Mouse (Mus musculus) mesoderm, embryonic 11.5 days (tissue): ENCODE data around the gene Bnip3.

Experiments
- DNase-seq: peaks from one replicate; pipeline ENCODE4 v3.0.0-alpha.2; 2012; ENCODE audit warnings: low read depth, low spot score

The Bnip3 gene

GRCm38 (mm10) chr7:138845544-138846391, 63.6 kb downstream of the Bnip3 start, which contains the start of the genes Ppp2r2d and Mapk1ip1:
TSS of gene Ppp2r2d (plus strand) at chr7:138846079.
TSS of gene Mapk1ip1 (minus strand) at chr7:138846273.
- DNase-seq = peak; percentile 98

GRCm38 (mm10) chr7:138845111-138845510, 64.2 kb downstream of the Bnip3 start:
- no peak for DNase-seq

GRCm38 (mm10) chr7:138843421-138843820, 65.9 kb downstream of the Bnip3 start:
- DNase-seq = no peak

- DNase-seq = peak; percentile 64
These were observed 67.7 kb downstream of the Bnip3 start for GRCm38 (mm10) chr7:138841436-138842151.
